Mouse (Mus musculus) ES-Bruce4 (cell line): Measurements from ENCODE around the gene Arsb. TPM values are rescaled to one million over a fixed set of nuclear protein-coding genes. Genes with fewer than 3 reads are reported as not detected.
A peak's percentile ranks its signal among the peaks of the same experiment; 100 is the strongest.

Experiments
- H3K27ac ChIP-seq: 2 replicates; pipeline ENCODE4 v1.5.1; 2012; ENCODE audit warnings: low read length, inconsistent platforms; ENCODE audit not compliant: insufficient read depth
- H3K27me3 ChIP-seq: 2 replicates; pipeline ENCODE4 v1.6.1; 2012; ENCODE audit warnings: mild to moderate bottlenecking, low read length, inconsistent platforms; ENCODE audit not compliant: control insufficient read depth, poor library complexity, insufficient read depth, severe bottlenecking
- H3K36me3 ChIP-seq: 2 replicates; pipeline ENCODE4 v1.6.1; 2012; ENCODE audit warnings: inconsistent platforms, mild to moderate bottlenecking, low read length, moderate library complexity; ENCODE audit not compliant: control insufficient read depth, poor library complexity, insufficient read depth, severe bottlenecking
- H3K4me1 ChIP-seq: one replicate; pipeline ENCODE4 v1.8.1; 2011; ENCODE audit warnings: low read length; ENCODE audit not compliant: control insufficient read depth, insufficient read depth
- H3K4me3 ChIP-seq: 2 replicates; pipeline ENCODE4 v1.5.1; 2011; ENCODE audit warnings: low read depth, mild to moderate bottlenecking, low read length
- H3K9ac ChIP-seq: 2 replicates; pipeline ENCODE4 v1.6.1; 2012; ENCODE audit warnings: low read depth, mild to moderate bottlenecking, inconsistent platforms; ENCODE audit not compliant: poor library complexity, severe bottlenecking
- H3K9me3 ChIP-seq: replicated peaks from 2 replicates; pipeline ENCODE4 v1.6.1; 2012; ENCODE audit warnings: mild to moderate bottlenecking, low read length, inconsistent platforms; ENCODE audit not compliant: control insufficient read depth, poor library complexity, insufficient read depth, severe bottlenecking
- CTCF ChIP-seq: IDR thresholded peaks from one replicate; pipeline ENCODE4 v1.8.1; 2011; ENCODE audit warnings: low read depth, low read length
- EP300 ChIP-seq: IDR thresholded peaks from 2 replicates; pipeline ENCODE4 v1.6.1; 2011; ENCODE audit warnings: low read depth, low read length; ENCODE audit not compliant: insufficient read depth
- POLR2A ChIP-seq: IDR thresholded peaks from one replicate; pipeline ENCODE4 v1.8.1; 2011; ENCODE audit warnings: low read length; ENCODE audit not compliant: insufficient read depth
- polyA plus RNA-seq: library from polyadenylated mRNA; stranded (reverse); fragments of >200 nt; gene quantifications from 2 replicates; pipeline ENCODE4 v1.2.4, GENCODE M21; 2011; ENCODE audit warnings: low read depth; ENCODE audit not compliant: missing spikeins, insufficient read depth, insufficient read length

Arsb gene
- polyA plus RNA-seq, result 1.3 and 1.7 TPM in 2 replicates

- H3K4me3 ChIP-seq, result peak within 1 kb of the TSS; percentile 45
- H3K9ac ChIP-seq, result peak within 1 kb of the TSS; percentile 70
- TF ChIP-seq EP300 (no peak), CTCF (no peak), POLR2A (no peak)
- H3K9me3 ChIP-seq, result no peaks in the 10 kb centered on the region
- no peaks in the 10 kb centered on the region for H3K36me3 ChIP-seq
- H3K27me3 ChIP-seq, result peaks cover 5% of the 10 kb centered on the region
- no peaks in the 10 kb centered on the region for H3K4me1 ChIP-seq
- H3K27ac ChIP-seq, result no peak within 1 kb of the TSS
Observed at GRCm38 (mm10) chr13:93771588-93772278, at the start of gene Arsb. Arsb (plus strand) TSS chr13:93771630.

DNA sequence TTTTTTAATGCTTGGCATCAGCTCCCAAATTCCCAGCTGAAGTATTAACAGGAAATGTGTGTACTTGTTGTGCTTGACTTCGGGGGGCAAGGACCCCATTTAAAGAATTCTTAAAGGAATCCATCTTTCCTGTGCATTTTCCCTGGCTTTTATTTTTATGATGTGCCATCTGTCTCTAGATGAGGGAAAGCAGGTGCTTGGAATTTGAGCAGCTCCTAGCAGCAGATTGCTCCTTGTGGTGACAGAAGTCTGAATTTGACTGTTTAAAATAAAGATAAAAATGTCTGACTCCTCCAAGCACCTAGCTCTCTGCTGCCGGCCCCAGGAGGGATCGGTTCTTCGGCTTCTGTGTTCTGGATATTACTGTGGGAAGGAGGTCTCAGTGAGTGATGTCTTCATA lies 49.5 kb upstream of the Arsb start:
- Histone ChIP-seq H3K27ac (no peak overlapping the region), H3K27me3 (no peaks in the 10 kb centered on the region), H3K36me3 (no peaks in the 10 kb centered on the region), H3K9ac (no peak overlapping the region), H3K9me3 (no peaks in the 10 kb centered on the region), H3K4me1 (no peaks in the 10 kb centered on the region), H3K4me3 (no peak overlapping the region)
- TF ChIP-seq CTCF, result no peak
- TF ChIP-seq EP300, result no peak
- TF ChIP-seq POLR2A, result no peak

GRCm38 (mm10) chr13:93723455-93723854 lies 48.0 kb upstream of the Arsb start:
- Histone ChIP-seq H3K4me3 (no peak overlapping the region), H3K36me3 (no peaks in the 10 kb centered on the region), H3K9me3 (no peaks in the 10 kb centered on the region), H3K9ac (no peak overlapping the region), H3K27me3 (no peaks in the 10 kb centered on the region), H3K4me1 (no peaks in the 10 kb centered on the region), H3K27ac (no peak overlapping the region)
- TF ChIP-seq EP300, result no peak
- TF ChIP-seq CTCF, result no peak

GRCm38 (mm10) chr13:93724206-93724605 lies 47.2 kb upstream of the Arsb start:
- H3K4me1 ChIP-seq, result no peaks in the 10 kb centered on the region
- no peaks in the 10 kb centered on the region for H3K9me3 ChIP-seq
- H3K27me3 ChIP-seq, result no peaks in the 10 kb centered on the region
- TF ChIP-seq POLR2A (no peak), CTCF (peak; percentile 73)
- H3K4me3 ChIP-seq, result no peak overlapping the region
- no peak overlapping the region for H3K27ac ChIP-seq
- no peaks in the 10 kb centered on the region for H3K36me3 ChIP-seq
- no peak overlapping the region for H3K9ac ChIP-seq

GRCm38 (mm10) chr13:93735131-93735636 lies 36.2 kb upstream of the Arsb start:
- H3K9ac ChIP-seq, result no peak overlapping the region
- H3K36me3 ChIP-seq, result no peaks in the 10 kb centered on the region
- no peaks in the 10 kb centered on the region for H3K4me1 ChIP-seq
- H3K27me3 ChIP-seq, result no peaks in the 10 kb centered on the region
- no peaks in the 10 kb centered on the region for H3K9me3 ChIP-seq
- no peak overlapping the region for H3K4me3 ChIP-seq
- TF ChIP-seq EP300 (no peak), CTCF (no peak), POLR2A (no peak)
- H3K27ac ChIP-seq, result no peak overlapping the region

DNA sequence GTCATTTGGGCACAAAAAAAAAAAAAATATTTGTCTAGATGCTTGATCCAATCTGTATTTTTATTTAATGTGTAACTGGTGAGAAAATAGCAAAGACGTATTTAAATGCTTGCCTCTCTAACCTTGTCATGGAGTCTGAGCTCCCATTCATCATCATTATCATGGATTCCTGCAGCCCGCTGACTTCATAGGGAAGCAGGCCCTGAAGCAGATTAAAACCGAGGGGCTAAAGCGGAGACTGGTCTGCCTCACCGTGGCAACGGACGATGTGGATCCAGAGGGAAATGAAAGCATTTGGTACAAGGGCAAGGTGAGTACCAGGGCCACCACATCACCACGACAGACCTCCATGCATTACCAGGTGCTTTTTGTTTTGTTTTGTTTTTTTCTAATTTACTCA lies 27.3 kb upstream of the Arsb start:
- no peaks in the 10 kb centered on the region for H3K27me3 ChIP-seq
- TF ChIP-seq POLR2A, result no peak
- TF ChIP-seq CTCF, result no peak
- TF ChIP-seq EP300, result no peak
- H3K4me3 ChIP-seq, result no peak overlapping the region
- no peaks in the 10 kb centered on the region for H3K9me3 ChIP-seq
- H3K36me3 ChIP-seq, result no peaks in the 10 kb centered on the region
- H3K4me1 ChIP-seq, result no peaks in the 10 kb centered on the region
- no peak overlapping the region for H3K9ac ChIP-seq
- H3K27ac ChIP-seq, result no peak overlapping the region
